Mouse (Mus musculus): ENCODE results near the gene Mgst1. TPM values are rescaled to one million over a fixed set of nuclear protein-coding genes. Genes with fewer than 3 reads are reported as not detected.

Gene Mgst1
- polyA plus RNA-seq (2014; fragmentation: Nextera tagmentation; extraction: Ambion mirVana): 160 and 186 TPM in 2 replicates

DNA sequence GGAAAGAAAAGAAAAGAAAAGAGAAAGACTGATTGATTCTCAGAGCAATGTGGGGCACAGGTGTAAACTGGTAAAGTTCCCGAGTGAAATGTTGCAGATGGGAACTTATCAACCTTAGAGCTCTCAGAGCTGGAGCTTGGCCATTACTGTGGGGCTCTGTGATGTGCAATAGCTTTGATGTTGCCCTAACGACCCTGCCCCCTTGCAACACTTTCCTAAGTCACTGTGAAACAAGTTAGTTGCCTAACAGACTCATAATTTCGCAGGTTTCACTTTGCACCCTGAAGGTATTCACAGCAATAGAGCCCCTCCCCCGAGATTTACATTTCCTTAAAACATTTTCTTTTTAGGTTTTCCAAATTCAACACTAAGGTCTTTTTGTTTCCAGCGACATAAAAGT lies at the start of gene Mgst1:
Gene Mgst1, plus strand, starts transcription at position 387 of the 400 bp plus-strand sequence.
- Histone ChIP-seq H3K36me3 (ENCODE audit: insufficient read depth) (no peaks in the 10 kb centered on the region), H3K4me1 (ENCODE audit: insufficient read depth) (peaks cover 17% of the 10 kb centered on the region), H3K27me3 (ENCODE audit: insufficient read depth, low read length) (no peaks in the 10 kb centered on the region), H3K9ac (peak within 1 kb of the TSS; percentile 67), H3K27ac (ENCODE audit: low read depth) (peak within 1 kb of the TSS; percentile 93), H3K9me3 (ENCODE audit: low read depth, low read length) (no peaks in the 10 kb centered on the region), H3K4me3 (ENCODE audit: low read depth, low read length) (peak within 1 kb of the TSS; percentile 47), H3K4me2 (peak within 1 kb of the TSS; percentile 69)
- ATAC-seq (ENCODE audit: insufficient read depth) (peak; percentile 12; the same call in 1 of the 2 replicates), DNase-seq (peak; percentile 65)
- TF ChIP-seq CTCF (IDR thresholded peaks at IDR 0.05; ENCODE audit: low read depth): no peak
- WGBS: under 1% methylated on average over 5 of the region's 5 CpGs

DNA sequence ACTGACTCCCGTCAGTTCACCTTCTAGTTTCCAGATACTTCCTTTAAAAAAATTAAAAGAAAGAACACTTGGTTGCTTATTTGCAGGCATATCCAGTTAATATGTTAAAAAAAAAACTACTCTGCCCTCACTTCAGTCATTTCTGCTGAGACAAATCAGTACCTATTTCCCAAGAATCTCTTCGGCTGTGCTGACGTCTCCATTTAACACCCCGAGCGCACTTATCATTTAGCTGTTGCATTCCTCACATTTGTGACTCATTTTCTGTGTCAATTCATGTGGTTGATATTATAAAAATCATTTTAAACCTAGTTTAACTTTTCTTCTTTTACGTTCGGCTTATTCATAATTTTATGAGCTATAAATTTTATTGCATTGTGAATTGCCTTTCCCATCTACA lies 47.7 kb upstream of the Mgst1 start:
- 80% methylated on average over 7 of the region's 7 CpGs for WGBS
- DNase-seq (no peak), ATAC-seq (ENCODE audit: insufficient read depth) (no peak)
- Histone ChIP-seq H3K27ac (ENCODE audit: low read depth) (no peak overlapping the region), H3K4me2 (no peak overlapping the region), H3K9ac (no peak overlapping the region), H3K4me1 (ENCODE audit: insufficient read depth) (no peaks in the 10 kb centered on the region), H3K36me3 (ENCODE audit: insufficient read depth) (no peaks in the 10 kb centered on the region), H3K4me3 (ENCODE audit: low read depth, low read length) (no peak overlapping the region), H3K27me3 (ENCODE audit: insufficient read depth, low read length) (no peaks in the 10 kb centered on the region), H3K9me3 (ENCODE audit: low read depth, low read length) (no peaks in the 10 kb centered on the region)
- TF ChIP-seq CTCF (IDR thresholded peaks at IDR 0.05; ENCODE audit: low read depth): no peak

DNA sequence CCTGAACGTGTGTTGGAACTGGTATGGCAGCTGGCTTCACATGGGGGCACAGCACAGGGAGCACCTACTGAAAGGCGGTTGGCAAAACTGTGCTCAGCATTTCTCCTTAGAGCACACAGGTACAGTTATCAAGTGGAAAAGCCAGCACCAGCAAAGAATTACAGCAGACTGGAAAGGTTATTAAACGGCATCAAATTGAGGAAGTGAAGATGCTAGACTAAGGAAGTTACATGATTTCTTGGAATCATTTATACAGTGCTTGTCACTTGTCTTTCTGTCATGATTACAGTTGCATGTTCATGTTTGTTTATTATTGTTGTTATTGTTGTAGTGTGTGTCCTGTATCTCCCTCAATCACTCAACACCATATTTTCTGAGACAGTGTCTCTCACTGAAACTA lies 45.1 kb upstream of the Mgst1 start:
- H3K9ac ChIP-seq: no peak overlapping the region
- H3K9me3 ChIP-seq (ENCODE audit: low read depth, low read length): no peaks in the 10 kb centered on the region
- no peak overlapping the region for H3K4me2 ChIP-seq
- WGBS: 74% methylated on average over 3 of the region's 3 CpGs
- H3K36me3 ChIP-seq (ENCODE audit: insufficient read depth): no peaks in the 10 kb centered on the region
- no peak for DNase-seq
- no peaks in the 10 kb centered on the region for H3K4me1 ChIP-seq (ENCODE audit: insufficient read depth)
- ATAC-seq (ENCODE audit: insufficient read depth): no peak
- H3K4me3 ChIP-seq (ENCODE audit: low read depth, low read length): no peak overlapping the region
- no peaks in the 10 kb centered on the region for H3K27me3 ChIP-seq (ENCODE audit: insufficient read depth, low read length)
- H3K27ac ChIP-seq (ENCODE audit: low read depth): no peak overlapping the region
- TF ChIP-seq CTCF (IDR thresholded peaks at IDR 0.05; ENCODE audit: low read depth): no peak

DNA sequence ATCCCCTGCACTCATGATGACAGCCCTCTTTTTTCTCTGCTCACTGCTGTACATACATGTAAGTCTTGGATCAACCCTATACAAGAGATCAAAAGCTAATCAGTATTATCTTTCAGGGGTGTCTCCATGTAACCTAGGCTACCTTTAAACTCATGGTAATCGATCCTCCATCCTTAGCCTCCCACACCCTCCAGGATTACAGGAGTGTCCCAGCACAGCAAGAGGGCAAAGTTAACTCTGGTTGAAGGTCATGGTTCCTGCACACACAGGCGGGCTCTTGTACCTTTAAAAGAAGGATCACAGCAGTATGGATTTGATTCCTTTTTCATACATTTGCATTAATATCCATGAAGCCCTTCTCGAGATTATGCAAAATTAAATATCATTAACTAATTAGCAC lies 40.5 kb upstream of the Mgst1 start:
- no peak for TF ChIP-seq CTCF (IDR thresholded peaks at IDR 0.05; ENCODE audit: low read depth)
- ATAC-seq (ENCODE audit: insufficient read depth): no peak
- H3K4me3 ChIP-seq (ENCODE audit: low read depth, low read length): no peak overlapping the region
- H3K27ac ChIP-seq (ENCODE audit: low read depth): no peak overlapping the region
- no peaks in the 10 kb centered on the region for H3K36me3 ChIP-seq (ENCODE audit: insufficient read depth)
- H3K4me1 ChIP-seq (ENCODE audit: insufficient read depth): no peaks in the 10 kb centered on the region
- no peaks in the 10 kb centered on the region for H3K27me3 ChIP-seq (ENCODE audit: insufficient read depth, low read length)
- DNase-seq: no peak
- H3K9ac ChIP-seq: no peak overlapping the region
- no peak overlapping the region for H3K4me2 ChIP-seq
- H3K9me3 ChIP-seq (ENCODE audit: low read depth, low read length): no peaks in the 10 kb centered on the region
- WGBS: 81% methylated on average over 3 of the region's 3 CpGs

DNA sequence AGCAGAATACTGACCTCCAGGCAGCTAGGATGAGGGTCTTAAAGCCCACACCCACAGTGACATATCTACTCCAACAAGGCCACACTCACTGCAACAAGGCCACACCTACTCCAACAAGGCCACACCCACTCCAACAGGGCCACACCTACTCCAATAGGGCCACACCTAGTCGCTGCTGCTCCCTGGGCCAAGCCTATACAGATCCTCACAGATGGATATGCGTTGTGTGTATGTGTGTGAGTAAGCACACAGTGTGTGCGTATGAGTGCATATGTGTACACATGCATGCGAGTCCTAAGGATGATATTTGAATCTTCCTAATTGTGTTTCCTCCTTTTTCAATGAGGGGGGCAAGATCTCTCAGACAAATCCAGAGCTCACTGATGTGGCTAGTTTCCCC lies 38.3 kb upstream of the Mgst1 start:
- Histone ChIP-seq H3K27me3 (ENCODE audit: insufficient read depth, low read length) (no peaks in the 10 kb centered on the region), H3K4me3 (ENCODE audit: low read depth, low read length) (no peak overlapping the region), H3K4me1 (ENCODE audit: insufficient read depth) (no peaks in the 10 kb centered on the region), H3K36me3 (ENCODE audit: insufficient read depth) (no peaks in the 10 kb centered on the region), H3K9ac (no peak overlapping the region), H3K4me2 (no peak overlapping the region), H3K27ac (ENCODE audit: low read depth) (no peak overlapping the region), H3K9me3 (ENCODE audit: low read depth, low read length) (no peaks in the 10 kb centered on the region)
- DNase-seq (no peak), ATAC-seq (ENCODE audit: insufficient read depth) (no peak; the same call in 1 of the 2 replicates)
- TF ChIP-seq CTCF (IDR thresholded peaks at IDR 0.05; ENCODE audit: low read depth): no peak
- 86% methylated on average over 4 of the region's 4 CpGs for WGBS

DNA sequence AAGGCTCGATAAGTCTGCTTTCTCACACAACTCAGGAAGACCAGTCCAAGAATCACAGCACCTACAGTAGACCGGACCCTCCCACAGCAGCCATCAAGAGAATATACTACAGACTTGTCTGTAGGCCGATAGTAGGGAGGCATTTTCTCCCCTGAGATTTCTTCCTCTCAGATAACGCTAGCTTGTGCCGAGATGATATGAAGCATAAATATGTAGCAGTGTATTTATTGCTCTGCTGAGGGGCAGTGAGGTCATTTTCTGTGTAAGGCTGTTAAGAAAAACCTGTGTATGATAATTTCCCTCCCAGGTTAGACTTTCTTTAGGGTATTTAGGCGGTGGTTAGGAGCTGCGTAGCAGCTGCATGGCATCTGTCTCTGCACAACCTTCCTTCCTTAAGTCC lies 37.2 kb upstream of the Mgst1 start:
- Histone ChIP-seq H3K9ac (no peak overlapping the region), H3K4me3 (ENCODE audit: low read depth, low read length) (no peak overlapping the region), H3K9me3 (ENCODE audit: low read depth, low read length) (no peaks in the 10 kb centered on the region), H3K4me2 (no peak overlapping the region), H3K27me3 (ENCODE audit: insufficient read depth, low read length) (no peaks in the 10 kb centered on the region), H3K27ac (ENCODE audit: low read depth) (no peak overlapping the region), H3K4me1 (ENCODE audit: insufficient read depth) (no peaks in the 10 kb centered on the region), H3K36me3 (ENCODE audit: insufficient read depth) (no peaks in the 10 kb centered on the region)
- DNase-seq (peak; percentile 7), ATAC-seq (ENCODE audit: insufficient read depth) (peak; percentile 28; the same call in 1 of the 2 replicates)
- WGBS: 52% methylated on average over 7 of the region's 7 CpGs
- TF ChIP-seq CTCF (IDR thresholded peaks at IDR 0.05; ENCODE audit: low read depth): no peak

DNA sequence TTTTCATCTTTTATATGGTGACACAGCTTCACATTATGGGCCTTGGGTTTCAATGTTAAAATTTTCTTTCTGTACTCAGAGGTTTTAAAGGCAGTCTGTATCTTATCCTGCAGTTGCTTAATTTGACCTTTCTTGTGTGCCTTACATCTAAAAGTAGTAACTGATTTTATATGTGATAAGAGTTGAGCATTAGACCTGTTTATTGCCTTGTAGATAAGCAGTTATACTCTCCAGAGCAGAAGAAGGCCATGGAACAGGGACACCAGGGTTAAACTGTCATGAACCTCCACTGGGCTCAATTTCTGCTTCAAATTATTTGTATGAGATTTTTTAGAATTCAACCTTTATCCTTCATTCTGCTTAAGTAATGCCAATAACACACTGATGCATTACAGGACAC lies 35.6 kb upstream of the Mgst1 start:
- DNase-seq (no peak), ATAC-seq (ENCODE audit: insufficient read depth) (no peak)
- no peaks in the 10 kb centered on the region for H3K4me1 ChIP-seq (ENCODE audit: insufficient read depth)
- no peak overlapping the region for H3K9ac ChIP-seq
- no peak overlapping the region for H3K4me3 ChIP-seq (ENCODE audit: low read depth, low read length)
- H3K4me2 ChIP-seq: no peak overlapping the region
- no peak overlapping the region for H3K27ac ChIP-seq (ENCODE audit: low read depth)
- H3K9me3 ChIP-seq (ENCODE audit: low read depth, low read length): no peaks in the 10 kb centered on the region
- no peak for TF ChIP-seq CTCF (IDR thresholded peaks at IDR 0.05; ENCODE audit: low read depth)
- H3K27me3 ChIP-seq (ENCODE audit: insufficient read depth, low read length): no peaks in the 10 kb centered on the region
- H3K36me3 ChIP-seq (ENCODE audit: insufficient read depth): no peaks in the 10 kb centered on the region

DNA sequence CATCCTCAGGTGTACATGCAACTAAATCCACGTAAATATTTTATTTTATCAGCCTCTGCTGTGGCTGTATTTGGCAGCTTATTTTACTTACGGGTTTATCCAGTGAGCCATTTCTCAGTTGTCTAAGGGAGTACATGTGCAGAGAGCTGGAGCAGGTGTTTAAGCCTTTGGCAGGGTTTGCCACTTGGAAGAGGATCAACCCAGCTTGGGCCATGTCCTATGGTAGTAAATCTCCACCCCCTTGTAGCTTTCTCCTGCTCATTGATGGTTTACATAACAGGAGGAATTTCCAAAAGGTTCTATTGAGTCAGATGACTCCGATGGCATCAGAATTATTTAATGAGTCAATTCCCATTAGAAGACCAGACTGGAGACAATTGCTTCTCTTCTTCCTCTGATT lies 22.6 kb upstream of the Mgst1 start:
- Histone ChIP-seq H3K36me3 (ENCODE audit: insufficient read depth) (no peaks in the 10 kb centered on the region), H3K4me2 (no peak overlapping the region), H3K9ac (no peak overlapping the region), H3K27ac (ENCODE audit: low read depth) (no peak overlapping the region), H3K4me1 (ENCODE audit: insufficient read depth) (no peaks in the 10 kb centered on the region), H3K4me3 (ENCODE audit: low read depth, low read length) (no peak overlapping the region), H3K9me3 (ENCODE audit: low read depth, low read length) (no peaks in the 10 kb centered on the region), H3K27me3 (ENCODE audit: insufficient read depth, low read length) (no peaks in the 10 kb centered on the region)
- ATAC-seq (ENCODE audit: insufficient read depth) (no peak), DNase-seq (no peak)
- no peak for TF ChIP-seq CTCF (IDR thresholded peaks at IDR 0.05; ENCODE audit: low read depth)
- 85% methylated on average over 3 of the region's 3 CpGs for WGBS

Measured in lung, embryonic 14.5 days (tissue).